Mouse (Mus musculus) thymus, postnatal 25 days (tissue): Measurements from ENCODE around the gene Arhgap32.

ENCODE experiments used
- DNase-seq: peaks from one replicate; pipeline ENCODE4 v3.0.0; 2022

The Arhgap32 gene

DNA sequence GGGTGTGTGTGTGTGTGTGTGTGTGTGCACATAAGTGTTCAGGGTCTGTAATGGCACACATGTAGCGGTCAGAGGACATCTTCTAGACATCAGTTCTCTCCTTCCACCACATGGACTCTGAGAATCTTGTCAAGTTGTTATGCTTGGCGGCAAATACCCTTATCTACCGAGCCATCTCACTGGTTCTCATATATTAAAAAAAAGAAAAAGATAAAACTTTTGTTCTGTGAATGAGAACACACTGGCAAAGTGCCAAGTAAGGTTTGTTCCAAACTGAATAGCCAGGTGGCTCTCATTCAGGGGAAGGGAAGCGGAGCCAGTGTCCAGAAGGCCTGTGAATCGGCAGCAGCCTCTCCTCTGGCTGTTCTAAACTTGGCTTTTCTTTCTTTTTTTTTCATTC lies 162.1 kb downstream of the Arhgap32 start:
- no peak for DNase-seq

DNA sequence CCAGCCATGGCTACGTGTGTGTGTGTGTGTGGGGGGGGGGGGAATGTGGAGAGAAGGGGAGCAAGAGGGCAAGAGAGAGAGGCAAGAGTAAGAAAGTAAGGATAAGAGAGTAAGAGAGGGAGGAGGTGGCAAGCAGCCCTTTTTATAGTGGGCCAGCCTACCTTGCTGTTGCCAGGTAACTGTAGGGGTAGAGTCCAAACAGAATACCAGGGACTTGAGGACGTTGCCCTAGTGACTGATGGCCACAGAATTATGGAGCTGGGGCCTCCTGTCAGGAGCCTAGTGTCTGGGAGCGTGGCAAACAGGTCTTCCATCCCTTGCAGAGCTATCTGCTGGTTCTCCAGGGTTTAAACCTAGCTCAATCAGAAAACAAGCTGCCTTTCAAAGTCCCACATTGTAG lies 163.9 kb downstream of the Arhgap32 start:
- no peak for DNase-seq

DNA sequence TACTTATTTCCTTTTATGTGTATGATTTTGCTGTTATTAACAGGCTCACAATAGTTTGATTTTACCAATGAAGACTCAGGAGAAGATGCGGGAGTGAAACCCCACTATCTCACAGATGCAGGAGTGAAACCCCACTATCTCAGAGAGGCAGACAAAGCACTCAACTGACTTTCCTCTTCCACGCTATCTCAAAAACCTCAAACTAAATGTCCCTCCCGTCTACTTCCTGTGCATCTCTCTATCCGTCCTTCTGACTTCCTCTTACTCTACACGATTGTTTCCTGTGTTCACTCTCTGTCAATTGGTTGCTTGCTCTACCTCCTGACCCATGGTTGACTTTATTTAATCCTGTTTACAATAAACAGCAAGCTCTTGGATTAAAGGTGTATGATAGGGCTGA lies 164.5 kb downstream of the Arhgap32 start:
- DNase-seq = no peak

DNA sequence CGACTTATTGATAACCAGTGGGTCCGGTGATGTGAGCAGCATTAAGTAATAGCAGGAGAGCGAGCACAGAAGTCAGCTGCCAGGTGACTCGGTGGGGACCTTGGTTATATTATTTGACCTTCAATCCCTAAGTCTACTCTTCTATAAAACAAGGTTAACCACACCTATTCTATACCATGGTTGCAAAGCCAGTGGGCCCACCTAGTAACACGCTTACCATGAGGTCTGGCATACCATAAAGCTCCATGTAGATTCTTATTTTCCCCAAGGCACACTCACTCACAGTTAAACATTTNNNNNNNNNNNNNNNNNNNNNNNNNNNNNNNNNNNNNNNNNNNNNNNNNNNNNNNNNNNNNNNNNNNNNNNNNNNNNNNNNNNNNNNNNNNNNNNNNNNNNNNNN lies 167.7 kb downstream of the Arhgap32 start:
- no peak for DNase-seq

DNA sequence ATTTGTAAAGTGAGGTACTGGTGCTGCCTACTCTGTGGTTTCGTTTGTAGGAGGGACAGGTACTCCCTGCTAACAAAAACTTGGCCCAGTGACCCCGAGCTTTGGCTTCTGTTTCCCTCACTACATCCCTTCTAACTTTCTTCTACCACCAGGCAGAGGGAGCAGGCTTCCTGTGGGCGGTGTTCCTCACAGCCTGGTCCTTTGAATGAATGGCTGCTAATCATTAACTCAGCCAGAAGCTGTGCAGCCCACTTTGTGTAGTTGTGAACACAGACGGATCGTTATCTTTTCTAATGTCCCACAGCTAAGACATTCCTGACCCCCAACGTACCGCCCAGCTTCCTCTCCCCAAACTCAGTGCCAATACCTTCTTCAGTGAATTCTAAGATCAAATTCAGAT lies 175.7 kb downstream of the Arhgap32 start:
- no peak for DNase-seq

DNA sequence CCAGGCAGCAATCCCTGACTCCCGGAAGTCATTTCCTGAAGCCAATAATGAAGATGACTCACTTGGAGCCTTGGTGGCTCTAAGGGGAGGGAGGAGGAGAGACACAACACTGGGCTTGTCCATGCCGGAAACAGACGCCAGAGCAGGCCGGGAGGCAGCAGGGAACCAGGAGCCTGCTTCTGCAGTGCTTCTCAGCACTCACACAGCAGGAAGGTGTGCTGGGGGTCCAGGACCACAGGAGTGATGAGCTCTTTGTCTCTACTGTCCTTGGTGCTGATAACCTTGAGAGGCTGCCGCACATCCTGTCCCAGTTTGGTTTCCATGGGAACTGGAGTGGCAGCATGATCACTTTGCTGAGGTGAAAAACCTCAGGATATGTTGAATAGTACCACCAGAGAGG lies 176.8 kb downstream of the Arhgap32 start:
- no peak for DNase-seq

DNA sequence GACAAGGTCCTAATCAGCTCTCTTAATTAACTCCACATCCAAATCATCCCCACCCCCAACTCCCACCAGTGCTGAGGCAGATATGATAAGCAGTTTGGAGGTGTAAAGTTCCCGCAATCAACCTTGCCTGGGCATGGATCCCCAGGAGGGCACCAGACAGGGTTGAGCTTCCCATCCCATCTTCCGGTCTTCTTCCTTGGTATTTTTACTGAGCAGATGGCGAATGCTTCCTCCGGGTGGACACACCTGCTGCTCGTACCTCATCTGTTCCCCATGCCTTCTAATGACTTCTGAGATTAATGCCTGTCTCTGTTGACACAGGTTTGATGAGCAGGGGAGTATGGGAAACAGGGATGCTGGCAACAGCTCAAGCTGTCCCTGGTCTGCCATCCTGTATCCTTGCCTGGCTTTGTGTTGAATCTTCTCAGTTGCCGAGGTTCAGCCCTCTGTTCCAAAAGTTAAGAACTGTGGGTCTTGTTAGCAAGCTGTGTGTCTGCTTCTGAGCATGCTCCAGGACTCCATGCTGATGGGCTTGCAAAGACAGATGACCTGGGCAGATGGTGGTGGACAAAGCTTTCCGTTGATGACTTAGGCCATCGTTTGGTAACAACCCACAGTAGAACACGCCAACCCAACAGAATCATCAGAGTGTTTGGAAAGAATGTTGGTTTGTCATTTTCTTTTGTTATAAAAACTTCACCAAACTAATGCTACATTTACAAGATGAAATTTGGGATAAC lies 179.3 kb downstream of the Arhgap32 start:
- DNase-seq = no peak

DNA sequence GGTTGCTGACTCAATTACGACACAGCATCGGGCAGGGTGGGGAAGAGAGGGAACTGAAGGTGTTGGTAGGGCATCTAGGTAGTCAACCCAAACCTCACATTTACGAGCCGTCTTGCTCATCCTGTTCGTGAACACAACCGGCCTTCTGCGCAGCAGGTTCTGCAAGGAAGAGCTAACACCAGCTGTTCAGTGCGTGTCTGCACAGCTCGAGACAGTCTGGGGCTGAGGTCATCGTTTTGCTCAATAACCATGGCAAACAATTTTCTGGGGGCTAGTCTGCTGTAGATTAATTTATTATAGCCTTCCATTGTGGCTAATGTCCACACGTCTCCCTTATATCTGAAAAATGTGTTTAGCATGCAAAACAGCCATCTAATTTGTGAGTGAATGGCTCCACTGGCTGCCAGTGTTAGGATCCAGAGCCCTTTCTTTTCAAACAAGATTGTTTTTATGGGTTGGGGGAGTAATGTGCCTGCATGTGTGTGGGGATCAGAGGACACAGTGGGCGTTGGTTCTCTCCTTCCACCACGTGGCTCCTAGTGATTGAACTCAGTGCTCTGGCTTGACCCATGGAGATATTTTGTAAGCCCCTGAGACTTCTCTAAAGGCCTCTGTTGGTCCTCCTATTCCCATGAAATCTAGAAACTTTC lies 186.7 kb downstream of the Arhgap32 start:
- DNase-seq = no peak

DNA sequence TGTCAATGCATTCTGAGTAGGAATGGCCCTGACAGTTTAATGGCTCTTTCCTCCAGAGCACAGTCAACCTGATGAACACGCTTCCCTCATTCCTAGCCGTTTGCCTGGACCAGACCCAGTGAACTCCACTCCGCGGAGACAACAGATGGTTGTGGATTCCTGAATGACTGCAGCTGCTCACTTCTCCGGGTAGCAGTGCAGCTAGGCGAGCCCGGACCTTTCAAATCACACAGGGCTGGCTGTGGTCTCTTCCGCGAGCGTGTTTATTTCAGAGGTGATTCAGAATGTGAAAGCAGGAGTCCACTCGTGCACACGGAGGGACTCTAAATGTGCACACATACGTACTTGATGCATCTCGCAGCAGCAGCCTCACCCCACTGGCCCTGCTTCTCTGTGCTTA lies 195.8 kb downstream of the Arhgap32 start:
- no peak for DNase-seq

DNA sequence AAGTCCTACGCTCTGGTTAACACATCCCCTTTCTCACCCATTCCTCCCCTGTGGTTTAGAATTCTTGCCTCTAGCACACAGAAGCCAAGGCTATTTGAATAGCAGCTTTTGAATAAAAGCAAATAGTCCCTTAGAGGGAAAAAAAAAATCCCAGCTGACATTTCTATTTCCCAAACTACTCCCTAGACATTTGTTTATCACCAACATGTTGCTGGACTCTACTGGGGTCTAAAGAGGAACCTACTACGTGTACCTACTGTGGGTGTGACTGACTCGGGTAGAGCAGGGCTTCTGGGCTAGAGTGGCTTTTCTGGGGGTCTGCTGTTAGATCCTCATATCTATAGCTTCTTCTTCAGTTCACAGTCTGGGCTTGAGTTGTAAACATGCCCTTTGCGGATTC lies 196.3 kb downstream of the Arhgap32 start:
- DNase-seq = no peak

DNA sequence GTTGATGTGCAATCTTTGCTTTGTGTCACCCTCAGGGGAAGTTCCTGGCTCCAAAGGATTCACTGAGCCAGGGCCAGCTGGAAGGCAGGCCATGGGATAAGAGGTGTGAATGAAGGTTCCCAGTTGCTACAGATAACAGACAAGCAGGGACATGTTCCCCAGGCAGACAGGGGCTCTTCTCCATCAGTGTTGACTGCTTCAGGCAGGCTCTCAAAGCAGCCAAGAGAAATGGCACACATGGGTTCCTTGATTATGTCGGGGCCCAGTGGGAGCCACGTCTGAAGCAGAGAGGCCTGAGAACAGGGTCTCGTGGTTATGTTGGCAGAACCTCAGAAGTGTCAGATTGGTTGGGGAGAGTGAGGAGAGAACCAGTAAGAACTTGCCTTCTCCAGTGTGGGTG lies 198.1 kb downstream of the Arhgap32 start:
- no peak for DNase-seq

DNA sequence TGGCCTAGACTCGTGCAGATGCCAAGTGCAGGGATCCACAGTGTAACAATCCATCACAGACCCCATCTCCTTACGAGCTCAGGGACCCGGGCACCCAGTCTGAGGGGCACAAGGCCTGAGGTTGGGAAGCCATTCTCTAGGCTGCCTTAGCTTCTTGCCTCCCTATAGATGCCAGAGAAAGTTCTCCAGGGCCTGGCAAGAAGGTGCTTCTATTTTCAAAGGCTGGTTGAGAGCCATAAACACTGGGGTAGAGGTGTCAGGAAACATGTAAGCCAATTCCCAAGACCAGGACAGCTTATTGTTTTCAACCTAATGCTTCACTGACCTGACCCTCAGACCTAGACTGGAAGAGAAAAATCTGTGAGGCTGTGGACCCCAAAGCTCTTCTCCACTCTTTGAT lies 200.1 kb downstream of the Arhgap32 start:
- no peak for DNase-seq
